Mouse (Mus musculus): ENCODE results near the gene Dhx40. TPM values are rescaled to one million over a fixed set of nuclear protein-coding genes. Genes with fewer than 3 reads are reported as not detected.
A peak's percentile ranks its signal among the peaks of the same experiment; 100 is the strongest.
"Not testable (repeated sequence)": the region's sequence is repeated elsewhere in the genome, so short reads cannot be mapped to it uniquely, and the experiment has no call there.

Dhx40 gene
- polyA plus RNA-seq, 1 experiment: 51.5 TPM

- TF ChIP-seq EP300 (IDR thresholded peaks at IDR 0.05; ENCODE audit: insufficient read depth, low read depth, low read length) (no peak), CTCF (IDR thresholded peaks at IDR 0.05; ENCODE audit: low read depth, low read length) (no peak), POLR2A (IDR thresholded peaks at IDR 0.05; ENCODE audit: insufficient read depth, low read length) (no peak)
Observed at GRCm38 (mm10) chr11:86739470-86739869, 68.1 kb downstream of the Dhx40 start.

GRCm38 (mm10) chr11:86738956-86739355 lies 68.6 kb downstream of the Dhx40 start:
- Histone ChIP-seq H3K27ac (ENCODE audit: insufficient read depth, low read length) (no peak overlapping the region), H3K4me1 (ENCODE audit: control insufficient read depth, insufficient read depth, low read length) (peaks cover under 1% of the 10 kb centered on the region), H3K4me3 (ENCODE audit: low read depth, low read length) (no peak overlapping the region), H3K27me3 (ENCODE audit: control insufficient read depth, insufficient read depth, low read length, poor library complexity, severe bottlenecking) (no peaks in the 10 kb centered on the region), H3K9ac (ENCODE audit: low read depth, poor library complexity, severe bottlenecking) (no peak overlapping the region), H3K36me3 (ENCODE audit: control insufficient read depth, insufficient read depth, low read length, poor library complexity, severe bottlenecking) (peaks cover 17% of the 10 kb centered on the region), H3K9me3 (replicated peaks; ENCODE audit: control insufficient read depth, insufficient read depth, low read length, poor library complexity, severe bottlenecking) (no peaks in the 10 kb centered on the region)
- no peak for TF ChIP-seq CTCF (IDR thresholded peaks at IDR 0.05; ENCODE audit: low read depth, low read length)
- TF ChIP-seq EP300 (IDR thresholded peaks at IDR 0.05; ENCODE audit: insufficient read depth, low read depth, low read length): no peak
- no peak for TF ChIP-seq POLR2A (IDR thresholded peaks at IDR 0.05; ENCODE audit: insufficient read depth, low read length)

More at GRCm38 (mm10) chr11:86739470-86739869, 68.1 kb downstream of the Dhx40 start:
- no peak overlapping the region for H3K4me3 ChIP-seq (ENCODE audit: low read depth, low read length)
- no peak overlapping the region for H3K27ac ChIP-seq (ENCODE audit: insufficient read depth, low read length)
- peaks cover 3% of the 10 kb centered on the region for H3K4me1 ChIP-seq (ENCODE audit: control insufficient read depth, insufficient read depth, low read length)
- no peak overlapping the region for H3K9ac ChIP-seq (ENCODE audit: low read depth, poor library complexity, severe bottlenecking)
- H3K36me3 ChIP-seq (ENCODE audit: control insufficient read depth, insufficient read depth, low read length, poor library complexity, severe bottlenecking): peaks cover 16% of the 10 kb centered on the region
- H3K9me3 ChIP-seq (replicated peaks; ENCODE audit: control insufficient read depth, insufficient read depth, low read length, poor library complexity, severe bottlenecking): no peaks in the 10 kb centered on the region
- no peaks in the 10 kb centered on the region for H3K27me3 ChIP-seq (ENCODE audit: control insufficient read depth, insufficient read depth, low read length, poor library complexity, severe bottlenecking)

GRCm38 (mm10) chr11:86738308-86738707 lies 69.2 kb downstream of the Dhx40 start:
- peaks cover 21% of the 10 kb centered on the region for H3K36me3 ChIP-seq (ENCODE audit: control insufficient read depth, insufficient read depth, low read length, poor library complexity, severe bottlenecking)
- H3K27ac ChIP-seq (ENCODE audit: insufficient read depth, low read length); H3K4me1 ChIP-seq (ENCODE audit: control insufficient read depth, insufficient read depth, low read length); H3K27me3 ChIP-seq (ENCODE audit: control insufficient read depth, insufficient read depth, low read length, poor library complexity, severe bottlenecking); H3K9ac ChIP-seq (ENCODE audit: low read depth, poor library complexity, severe bottlenecking); H3K9me3 ChIP-seq (replicated peaks; ENCODE audit: control insufficient read depth, insufficient read depth, low read length, poor library complexity, severe bottlenecking); H3K4me3 ChIP-seq (ENCODE audit: low read depth, low read length): not testable (repeated sequence)

GRCm38 (mm10) chr11:86737301-86738000 lies 70.1 kb downstream of the Dhx40 start:
- Histone ChIP-seq H3K4me3 (ENCODE audit: low read depth, low read length) (no peak overlapping the region), H3K9me3 (replicated peaks; ENCODE audit: control insufficient read depth, insufficient read depth, low read length, poor library complexity, severe bottlenecking) (no peaks in the 10 kb centered on the region), H3K27me3 (ENCODE audit: control insufficient read depth, insufficient read depth, low read length, poor library complexity, severe bottlenecking) (no peaks in the 10 kb centered on the region), H3K27ac (ENCODE audit: insufficient read depth, low read length) (no peak overlapping the region), H3K4me1 (ENCODE audit: control insufficient read depth, insufficient read depth, low read length) (no peaks in the 10 kb centered on the region), H3K36me3 (ENCODE audit: control insufficient read depth, insufficient read depth, low read length, poor library complexity, severe bottlenecking) (peaks cover 22% of the 10 kb centered on the region), H3K9ac (ENCODE audit: low read depth, poor library complexity, severe bottlenecking) (no peak overlapping the region)
- TF ChIP-seq CTCF (IDR thresholded peaks at IDR 0.05; ENCODE audit: low read depth, low read length) (no peak), EP300 (IDR thresholded peaks at IDR 0.05; ENCODE audit: insufficient read depth, low read depth, low read length) (no peak), POLR2A (IDR thresholded peaks at IDR 0.05; ENCODE audit: insufficient read depth, low read length) (no peak)

- H3K27ac ChIP-seq (ENCODE audit: insufficient read depth, low read length): no peak overlapping the region
- no peak overlapping the region for H3K9ac ChIP-seq (ENCODE audit: low read depth, poor library complexity, severe bottlenecking)
- H3K9me3 ChIP-seq (replicated peaks; ENCODE audit: control insufficient read depth, insufficient read depth, low read length, poor library complexity, severe bottlenecking): no peaks in the 10 kb centered on the region
- H3K4me1 ChIP-seq (ENCODE audit: control insufficient read depth, insufficient read depth, low read length): no peaks in the 10 kb centered on the region
- H3K4me3 ChIP-seq (ENCODE audit: low read depth, low read length): no peak overlapping the region
- peaks cover 41% of the 10 kb centered on the region for H3K36me3 ChIP-seq (ENCODE audit: control insufficient read depth, insufficient read depth, low read length, poor library complexity, severe bottlenecking)
- H3K27me3 ChIP-seq (ENCODE audit: control insufficient read depth, insufficient read depth, low read length, poor library complexity, severe bottlenecking): no peaks in the 10 kb centered on the region
- TF ChIP-seq POLR2A (IDR thresholded peaks at IDR 0.05; ENCODE audit: insufficient read depth, low read length): no peak
- no peak for TF ChIP-seq CTCF (IDR thresholded peaks at IDR 0.05; ENCODE audit: low read depth, low read length)
- no peak for TF ChIP-seq EP300 (IDR thresholded peaks at IDR 0.05; ENCODE audit: insufficient read depth, low read depth, low read length)
Observed at GRCm38 (mm10) chr11:86734993-86735392, 72.6 kb downstream of the Dhx40 start.

GRCm38 (mm10) chr11:86734241-86734939 lies 73.2 kb downstream of the Dhx40 start:
- H3K4me3 ChIP-seq (ENCODE audit: low read depth, low read length): no peak overlapping the region
- no peak for TF ChIP-seq POLR2A (IDR thresholded peaks at IDR 0.05; ENCODE audit: insufficient read depth, low read length)
- TF ChIP-seq EP300 (IDR thresholded peaks at IDR 0.05; ENCODE audit: insufficient read depth, low read depth, low read length): no peak
- no peak overlapping the region for H3K9ac ChIP-seq (ENCODE audit: low read depth, poor library complexity, severe bottlenecking)
- H3K27ac ChIP-seq (ENCODE audit: insufficient read depth, low read length): 0 out of 2 replicates have a peak overlapping the region, but pooled peaks have one; percentile 44
- H3K4me1 ChIP-seq (ENCODE audit: control insufficient read depth, insufficient read depth, low read length): no peaks in the 10 kb centered on the region
- H3K27me3 ChIP-seq (ENCODE audit: control insufficient read depth, insufficient read depth, low read length, poor library complexity, severe bottlenecking): no peaks in the 10 kb centered on the region
- peaks cover 45% of the 10 kb centered on the region for H3K36me3 ChIP-seq (ENCODE audit: control insufficient read depth, insufficient read depth, low read length, poor library complexity, severe bottlenecking)
- no peaks in the 10 kb centered on the region for H3K9me3 ChIP-seq (replicated peaks; ENCODE audit: control insufficient read depth, insufficient read depth, low read length, poor library complexity, severe bottlenecking)

Data from ES-Bruce4 (cell line).